Mouse (Mus musculus): ENCODE measurements around the gene Tpcn2. TPM values are rescaled to one million over a fixed set of nuclear protein-coding genes. Genes with fewer than 3 reads are reported as not detected.

Tpcn2 gene
- polyA plus RNA-seq, 2 experiments = 0.39 to 3.3 TPM

- Histone ChIP-seq H3K4me2 (ENCODE audit: low read depth) (no peak overlapping the region), H3K27me3 (ENCODE audit: control insufficient read depth, insufficient read depth, low read length) (no peaks in the 10 kb centered on the region), H3K4me1 (replicated peaks; ENCODE audit: control insufficient read depth in 2 of 2, insufficient read depth in 2 of 2, low read length in 1 of 2) (no peaks in the 10 kb centered on the region), H3K9ac (replicated peaks) (no peak overlapping the region), H3K4me3 (ENCODE audit: insufficient read depth in 1 of 2, low read depth in 2 of 2, low read length in 2 of 2) (no peak overlapping the region), H3K36me3 (replicated peaks; ENCODE audit: control insufficient read depth, insufficient read depth, low read depth) (no peaks in the 10 kb centered on the region), H3K9me3 (ENCODE audit: control insufficient read depth, low read length) (no peaks in the 10 kb centered on the region), H3K27ac (no peak overlapping the region)
- DNase-seq (ENCODE audit: low read depth in 3 of 3, low spot score in 3 of 3) = no peak
- no peak for TF ChIP-seq EP300 (IDR thresholded peaks at IDR 0.05; ENCODE audit: low read depth)
- TF ChIP-seq CTCF (IDR thresholded peaks at IDR 0.05; ENCODE audit: low read depth) = no peak
- 49% methylated on average over 13 of the region's 13 CpGs for WGBS (ENCODE audit: insufficient replicate concordance)
- no peak for ATAC-seq (ENCODE audit: insufficient read depth)
Measured at GRCm38 (mm10) chr7:145159283-145160240, 124.2 kb downstream of the Tpcn2 start.

GRCm38 (mm10) chr7:145155666-145156065 is 128.1 kb downstream of the Tpcn2 start:
- H3K27ac ChIP-seq = no peak overlapping the region
- H3K36me3 ChIP-seq (replicated peaks; ENCODE audit: control insufficient read depth, insufficient read depth, low read depth) = no peaks in the 10 kb centered on the region
- H3K9me3 ChIP-seq (ENCODE audit: control insufficient read depth, low read length) = no peaks in the 10 kb centered on the region
- ATAC-seq (ENCODE audit: insufficient read depth) = no peak
- H3K27me3 ChIP-seq (ENCODE audit: control insufficient read depth, insufficient read depth, low read length) = no peaks in the 10 kb centered on the region
- no peak overlapping the region for H3K4me2 ChIP-seq (ENCODE audit: low read depth)
- H3K4me3 ChIP-seq (ENCODE audit: insufficient read depth in 1 of 2, low read depth in 2 of 2, low read length in 2 of 2) = no peak overlapping the region
- TF ChIP-seq EP300 (IDR thresholded peaks at IDR 0.05; ENCODE audit: low read depth) = no peak
- TF ChIP-seq CTCF (IDR thresholded peaks at IDR 0.05; ENCODE audit: low read depth) = no peak
- no peak for DNase-seq (ENCODE audit: low read depth in 3 of 3, low spot score in 3 of 3)
- H3K4me1 ChIP-seq (replicated peaks; ENCODE audit: control insufficient read depth in 2 of 2, insufficient read depth in 2 of 2, low read length in 1 of 2) = no peaks in the 10 kb centered on the region
- WGBS (ENCODE audit: insufficient replicate concordance) = 67% methylated on average over 4 of the region's 4 CpGs
- no peak overlapping the region for H3K9ac ChIP-seq (replicated peaks)

- no peaks in the 10 kb centered on the region for H3K4me1 ChIP-seq (replicated peaks; ENCODE audit: control insufficient read depth in 2 of 2, insufficient read depth in 2 of 2, low read length in 1 of 2)
- H3K4me3 ChIP-seq (ENCODE audit: insufficient read depth in 1 of 2, low read depth in 2 of 2, low read length in 2 of 2) = no peak overlapping the region
- H3K27me3 ChIP-seq (ENCODE audit: control insufficient read depth, insufficient read depth, low read length) = no peaks in the 10 kb centered on the region
- no peak overlapping the region for H3K9ac ChIP-seq (replicated peaks)
- no peak overlapping the region for H3K27ac ChIP-seq
- H3K4me2 ChIP-seq (ENCODE audit: low read depth) = no peak overlapping the region
- TF ChIP-seq EP300 (IDR thresholded peaks at IDR 0.05; ENCODE audit: low read depth) (no peak), CTCF (IDR thresholded peaks at IDR 0.05; ENCODE audit: low read depth) (no peak)
- H3K36me3 ChIP-seq (replicated peaks; ENCODE audit: control insufficient read depth, insufficient read depth, low read depth) = no peaks in the 10 kb centered on the region
- no peaks in the 10 kb centered on the region for H3K9me3 ChIP-seq (ENCODE audit: control insufficient read depth, low read length)
- 32% methylated on average over 1 of the region's 1 CpGs for WGBS (ENCODE audit: insufficient replicate concordance)
- ATAC-seq (ENCODE audit: insufficient read depth) = no peak
- DNase-seq (ENCODE audit: low read depth in 3 of 3, low spot score in 3 of 3) = no peak
Measured at GRCm38 (mm10) chr7:145154066-145154465, 129.7 kb downstream of the Tpcn2 start.

- WGBS (ENCODE audit: insufficient replicate concordance) = 33% methylated on average over 3 of the region's 3 CpGs
- Histone ChIP-seq H3K4me3 (ENCODE audit: insufficient read depth in 1 of 2, low read depth in 2 of 2, low read length in 2 of 2) (no peak overlapping the region), H3K27ac (no peak overlapping the region), H3K9ac (replicated peaks) (no peak overlapping the region), H3K36me3 (replicated peaks; ENCODE audit: control insufficient read depth, insufficient read depth, low read depth) (no peaks in the 10 kb centered on the region), H3K4me2 (ENCODE audit: low read depth) (no peak overlapping the region), H3K9me3 (ENCODE audit: control insufficient read depth, low read length) (no peaks in the 10 kb centered on the region), H3K27me3 (ENCODE audit: control insufficient read depth, insufficient read depth, low read length) (no peaks in the 10 kb centered on the region), H3K4me1 (replicated peaks; ENCODE audit: control insufficient read depth in 2 of 2, insufficient read depth in 2 of 2, low read length in 1 of 2) (no peaks in the 10 kb centered on the region)
- no peak for ATAC-seq (ENCODE audit: insufficient read depth)
- TF ChIP-seq EP300 (IDR thresholded peaks at IDR 0.05; ENCODE audit: low read depth) = no peak
- TF ChIP-seq CTCF (IDR thresholded peaks at IDR 0.05; ENCODE audit: low read depth) = no peak
- no peak for DNase-seq (ENCODE audit: low read depth in 3 of 3, low spot score in 3 of 3)
Measured at GRCm38 (mm10) chr7:145151845-145152244, 132.0 kb downstream of the Tpcn2 start.

GRCm38 (mm10) chr7:145148902-145149301 is 134.9 kb downstream of the Tpcn2 start:
- no peak overlapping the region for H3K27ac ChIP-seq
- H3K9ac ChIP-seq (replicated peaks) = no peak overlapping the region
- H3K27me3 ChIP-seq (ENCODE audit: control insufficient read depth, insufficient read depth, low read length) = no peaks in the 10 kb centered on the region
- no peak for TF ChIP-seq EP300 (IDR thresholded peaks at IDR 0.05; ENCODE audit: low read depth)
- TF ChIP-seq CTCF (IDR thresholded peaks at IDR 0.05; ENCODE audit: low read depth) = no peak
- no peaks in the 10 kb centered on the region for H3K4me1 ChIP-seq (replicated peaks; ENCODE audit: control insufficient read depth in 2 of 2, insufficient read depth in 2 of 2, low read length in 1 of 2)
- H3K36me3 ChIP-seq (replicated peaks; ENCODE audit: control insufficient read depth, insufficient read depth, low read depth) = no peaks in the 10 kb centered on the region
- H3K4me3 ChIP-seq (ENCODE audit: insufficient read depth in 1 of 2, low read depth in 2 of 2, low read length in 2 of 2) = no peak overlapping the region
- DNase-seq (ENCODE audit: low read depth in 3 of 3, low spot score in 3 of 3) = no peak
- no peaks in the 10 kb centered on the region for H3K9me3 ChIP-seq (ENCODE audit: control insufficient read depth, low read length)
- WGBS (ENCODE audit: insufficient replicate concordance) = 38% methylated on average over 4 of the region's 4 CpGs
- H3K4me2 ChIP-seq (ENCODE audit: low read depth) = no peak overlapping the region
- no peak for ATAC-seq (ENCODE audit: insufficient read depth)
